Mouse (Mus musculus) lung, postnatal 0 days (tissue): ENCODE data around the gene Tbce.

Source experiments
- CTCF ChIP-seq: IDR thresholded peaks from 2 replicates; pipeline ENCODE4 v1.5.1; 2016; ENCODE audit warnings: antibody characterized with exemption, mild to moderate bottlenecking
- EP300 ChIP-seq: IDR thresholded peaks from 2 replicates; pipeline ENCODE4 v1.6.1; 2016; ENCODE audit warnings: antibody characterized with exemption, mild to moderate bottlenecking, control low read depth

- no peak for TF ChIP-seq CTCF
- TF ChIP-seq EP300: no peak
Measured at GRCm38 (mm10) chr13:14014001-14014400, 25.4 kb downstream of the Tbce start.
